Mouse (Mus musculus): ENCODE measurements around the gene Afm. TPM values are rescaled to one million over a fixed set of nuclear protein-coding genes. Genes with fewer than 3 reads are reported as not detected.

Gene Afm
- not detected in 2 replicates for polyA plus RNA-seq (2016; fragmentation: Nextera tagmentation; extraction: Ambion mirVana)

DNA sequence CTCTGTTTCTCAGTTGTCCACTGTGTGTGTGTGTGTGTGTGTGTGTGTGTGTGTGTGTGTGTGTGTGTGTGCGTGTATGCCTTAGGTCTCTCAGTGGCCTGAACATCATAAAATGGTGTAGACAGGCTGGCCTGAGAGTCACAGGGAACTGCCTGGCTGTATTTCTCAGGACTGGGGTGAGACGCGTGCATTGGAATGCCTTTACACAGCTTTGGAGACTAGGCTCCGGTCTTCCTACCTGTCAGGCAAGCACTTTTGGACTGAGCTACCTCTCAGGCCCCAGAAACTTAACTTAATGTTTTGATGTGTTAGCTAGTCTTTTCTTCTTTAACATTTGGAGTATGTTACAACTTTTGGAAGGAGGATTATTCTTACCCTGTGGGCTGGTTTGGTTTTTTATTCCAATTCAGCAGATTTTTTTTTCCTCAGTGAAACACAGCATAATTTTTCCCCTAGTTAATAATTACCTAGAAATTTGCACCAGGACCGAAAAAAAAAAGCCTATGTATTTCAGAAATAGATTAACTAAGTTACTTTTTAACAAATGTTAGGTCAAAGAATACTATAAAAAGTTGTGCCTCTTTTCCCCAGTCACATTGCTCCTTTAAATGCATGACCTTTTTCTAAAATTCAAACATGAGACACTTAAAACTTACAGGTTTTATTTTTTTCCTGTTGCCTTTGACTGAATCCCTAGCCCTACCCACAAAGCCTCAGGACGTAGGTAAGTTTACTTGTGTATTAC, at the start of gene Afm:
Gene Afm, plus strand, starts transcription at position 577 of the 745 bp plus-strand sequence.
- H3K4me3 ChIP-seq, result no peak within 1 kb of the TSS
- H3K27me3 ChIP-seq, result no peaks in the 10 kb centered on the region
- no peak within 1 kb of the TSS for H3K4me2 ChIP-seq (replicated peaks)
- H3K9ac ChIP-seq (replicated peaks), result no peak within 1 kb of the TSS
- no peaks in the 10 kb centered on the region for H3K9me3 ChIP-seq
- H3K36me3 ChIP-seq, result no peaks in the 10 kb centered on the region
- H3K4me1 ChIP-seq, result no peaks in the 10 kb centered on the region
- no peak for ATAC-seq (ENCODE audit: low FRiP score, low read depth)
- no peak within 1 kb of the TSS for H3K27ac ChIP-seq (replicated peaks)
- WGBS, result 91% methylated on average over 5 of the region's 6 CpGs

DNA sequence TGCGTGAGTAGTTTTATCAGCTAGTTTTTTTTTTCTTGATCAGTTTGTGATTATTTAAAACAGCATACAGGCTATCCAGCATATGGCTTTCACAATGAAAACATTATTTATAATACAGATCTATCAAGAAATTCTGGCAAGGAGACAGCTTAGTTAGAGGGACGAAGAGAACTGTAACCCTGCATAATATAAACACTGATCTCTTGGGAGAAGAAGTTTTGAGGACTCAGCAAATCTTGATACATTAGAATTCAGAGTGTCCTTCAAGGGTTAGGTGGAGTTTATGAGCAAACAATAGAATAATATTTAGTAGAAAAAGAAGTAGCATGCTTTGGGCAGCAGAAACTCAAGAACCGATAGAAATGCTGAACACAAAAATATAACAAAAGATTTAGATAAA, 47.9 kb upstream of the Afm start:
- Histone ChIP-seq H3K9me3 (no peaks in the 10 kb centered on the region), H3K9ac (replicated peaks) (no peak overlapping the region), H3K36me3 (no peaks in the 10 kb centered on the region), H3K4me3 (no peak overlapping the region), H3K27ac (replicated peaks) (no peak overlapping the region), H3K4me2 (replicated peaks) (no peak overlapping the region), H3K27me3 (no peaks in the 10 kb centered on the region), H3K4me1 (no peaks in the 10 kb centered on the region)
- 93% methylated on average over 3 of the region's 3 CpGs for WGBS
- ATAC-seq (ENCODE audit: low FRiP score, low read depth), result no peak

DNA sequence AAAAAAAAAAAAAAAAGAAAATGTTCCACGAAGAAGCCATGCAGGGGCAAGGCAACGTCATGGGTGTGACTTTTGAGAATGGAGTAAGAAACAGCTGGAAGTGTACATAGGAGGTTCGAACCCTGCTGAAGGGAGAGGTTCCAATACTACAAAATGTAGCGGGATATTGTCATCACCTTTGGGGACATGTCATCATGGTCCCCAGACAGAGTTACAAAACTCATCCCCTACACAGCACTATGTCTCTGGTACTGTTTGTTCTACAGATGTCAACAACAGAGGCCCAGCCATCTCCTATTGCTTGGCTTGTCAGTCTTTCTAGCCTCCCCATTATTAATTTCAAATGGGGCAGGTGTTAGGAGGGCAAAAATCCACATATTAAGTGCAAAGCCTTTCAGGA, 44.8 kb upstream of the Afm start:
- H3K36me3 ChIP-seq, result no peaks in the 10 kb centered on the region
- no peak overlapping the region for H3K4me3 ChIP-seq
- H3K27me3 ChIP-seq, result no peaks in the 10 kb centered on the region
- H3K9ac ChIP-seq (replicated peaks), result no peak overlapping the region
- H3K27ac ChIP-seq (replicated peaks), result no peak overlapping the region
- no peak for ATAC-seq (ENCODE audit: low FRiP score, low read depth)
- no peaks in the 10 kb centered on the region for H3K4me1 ChIP-seq
- 95% methylated on average over 4 of the region's 4 CpGs for WGBS
- no peak overlapping the region for H3K4me2 ChIP-seq (replicated peaks)
- H3K9me3 ChIP-seq, result no peaks in the 10 kb centered on the region

DNA sequence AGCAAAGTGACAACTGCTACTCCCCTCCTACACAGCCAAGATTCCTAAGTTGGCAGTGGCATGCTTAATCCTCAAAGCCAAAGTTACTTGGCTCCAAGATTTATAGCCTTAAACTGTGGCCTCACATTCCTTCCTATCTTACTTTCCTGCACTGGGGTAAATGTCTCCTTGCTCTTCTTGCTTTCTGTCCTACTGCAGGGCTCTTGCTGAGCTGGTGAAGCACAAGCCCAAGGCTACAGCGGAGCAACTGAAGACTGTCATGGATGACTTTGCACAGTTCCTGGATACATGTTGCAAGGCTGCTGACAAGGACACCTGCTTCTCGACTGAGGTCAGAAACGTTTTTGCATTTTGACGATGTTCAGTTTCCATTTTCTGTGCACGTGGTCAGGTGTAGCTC, 44.4 kb upstream of the Afm start:
- no peaks in the 10 kb centered on the region for H3K9me3 ChIP-seq
- 93% methylated on average over 5 of the region's 5 CpGs for WGBS
- no peak overlapping the region for H3K4me2 ChIP-seq (replicated peaks)
- no peak overlapping the region for H3K9ac ChIP-seq (replicated peaks)
- no peaks in the 10 kb centered on the region for H3K27me3 ChIP-seq
- no peaks in the 10 kb centered on the region for H3K4me1 ChIP-seq
- no peak overlapping the region for H3K27ac ChIP-seq (replicated peaks)
- no peak overlapping the region for H3K4me3 ChIP-seq
- H3K36me3 ChIP-seq, result no peaks in the 10 kb centered on the region
- ATAC-seq (ENCODE audit: low FRiP score, low read depth), result no peak

DNA sequence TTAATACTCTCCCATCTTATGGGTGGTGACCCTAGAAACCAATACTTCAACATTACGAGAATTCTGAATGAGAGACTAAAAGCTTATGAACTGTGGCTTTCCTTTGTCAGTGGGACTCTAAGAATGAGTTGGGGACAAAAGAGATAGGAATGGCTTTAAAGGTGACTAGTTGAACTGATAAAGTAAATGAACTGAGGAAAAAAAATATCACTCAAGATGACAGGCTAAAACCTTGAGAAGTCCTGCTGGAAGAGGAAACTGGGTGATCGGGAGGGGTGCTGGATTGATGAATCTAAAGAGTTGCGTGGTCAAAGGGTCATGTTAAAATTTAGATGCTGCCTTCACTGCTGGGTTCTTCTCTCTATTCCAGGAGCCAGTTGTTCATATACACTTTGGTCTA, 42.0 kb upstream of the Afm start:
- Histone ChIP-seq H3K4me2 (replicated peaks) (no peak overlapping the region), H3K9ac (replicated peaks) (no peak overlapping the region), H3K9me3 (no peaks in the 10 kb centered on the region), H3K36me3 (no peaks in the 10 kb centered on the region), H3K4me3 (no peak overlapping the region), H3K27me3 (no peaks in the 10 kb centered on the region), H3K4me1 (no peaks in the 10 kb centered on the region), H3K27ac (replicated peaks) (no peak overlapping the region)
- no peak for ATAC-seq (ENCODE audit: low FRiP score, low read depth)
- 90% methylated on average over 3 of the region's 3 CpGs for WGBS

DNA sequence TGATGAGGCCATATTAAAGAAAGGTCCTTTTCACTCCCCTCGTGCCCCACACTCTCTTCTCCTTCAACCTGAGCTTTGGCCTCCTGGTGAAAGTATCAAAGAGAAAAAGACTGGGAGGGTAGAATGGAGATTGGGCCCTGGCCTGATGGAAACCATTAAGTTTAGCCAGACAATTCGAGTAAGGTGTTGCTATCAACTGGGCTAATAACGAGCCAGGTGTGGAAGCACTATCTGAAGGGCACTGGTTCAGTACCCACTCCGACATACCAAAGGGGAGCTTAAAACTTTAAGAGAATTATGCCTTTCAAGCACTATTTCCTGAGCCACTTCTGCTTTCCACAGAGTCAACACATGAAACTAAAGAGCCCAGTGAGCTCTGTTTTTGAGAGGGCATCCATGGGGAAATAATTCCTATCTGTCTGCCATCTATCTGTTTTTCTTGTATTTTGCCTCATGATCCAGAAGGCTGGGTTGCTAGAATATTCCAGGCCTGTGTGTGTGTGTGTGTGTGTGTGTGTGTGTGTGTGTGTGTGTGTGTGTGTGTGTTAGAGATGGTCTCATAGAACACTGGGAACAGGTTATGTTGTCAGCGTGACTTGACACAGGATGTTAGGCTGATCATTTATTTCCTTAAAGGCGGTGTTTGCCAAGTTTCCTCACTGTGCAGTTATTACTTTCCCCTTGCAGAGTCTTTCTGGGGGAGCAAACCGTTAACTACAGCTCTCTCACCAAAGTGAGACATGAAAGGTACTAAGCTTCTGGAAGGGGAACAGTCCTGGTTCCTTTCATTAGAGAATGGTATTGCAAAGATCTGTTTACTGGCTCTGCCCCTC, 41.2 kb upstream of the Afm start:
- no peaks in the 10 kb centered on the region for H3K4me1 ChIP-seq
- 88% methylated on average over 7 of the region's 7 CpGs for WGBS
- no peak overlapping the region for H3K27ac ChIP-seq (replicated peaks)
- H3K4me3 ChIP-seq, result no peak overlapping the region
- no peaks in the 10 kb centered on the region for H3K27me3 ChIP-seq
- no peak overlapping the region for H3K9ac ChIP-seq (replicated peaks)
- H3K4me2 ChIP-seq (replicated peaks), result no peak overlapping the region
- no peak for ATAC-seq (ENCODE audit: low FRiP score, low read depth)
- no peaks in the 10 kb centered on the region for H3K36me3 ChIP-seq
- no peaks in the 10 kb centered on the region for H3K9me3 ChIP-seq

DNA sequence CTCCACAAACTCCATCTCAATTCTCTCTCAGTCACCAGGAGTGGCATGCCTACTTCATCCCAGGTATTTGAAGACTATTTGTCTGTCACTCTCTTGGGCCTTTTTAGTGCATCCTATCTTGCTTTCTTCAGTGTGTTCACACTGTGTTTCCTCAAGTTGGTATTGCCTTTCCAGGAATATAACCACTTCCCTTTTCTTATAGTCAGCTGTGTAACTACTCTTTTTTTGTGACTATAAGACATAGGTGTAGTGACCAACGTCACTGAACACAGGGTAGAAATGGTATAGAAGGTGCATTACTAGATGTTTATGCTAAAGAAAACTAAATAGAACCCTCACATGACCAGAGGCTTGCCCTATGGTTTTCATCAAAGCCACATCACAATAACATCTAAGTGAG, 39.8 kb upstream of the Afm start:
- Histone ChIP-seq H3K4me3 (no peak overlapping the region), H3K9me3 (no peaks in the 10 kb centered on the region), H3K36me3 (no peaks in the 10 kb centered on the region), H3K27me3 (no peaks in the 10 kb centered on the region), H3K4me1 (no peaks in the 10 kb centered on the region), H3K9ac (replicated peaks) (no peak overlapping the region), H3K27ac (replicated peaks) (no peak overlapping the region), H3K4me2 (replicated peaks) (no peak overlapping the region)
- whole genome bisulfite sequencing, result 87% methylated on average over 1 of the region's 1 CpGs
- ATAC-seq (ENCODE audit: low FRiP score, low read depth), result no peak

DNA sequence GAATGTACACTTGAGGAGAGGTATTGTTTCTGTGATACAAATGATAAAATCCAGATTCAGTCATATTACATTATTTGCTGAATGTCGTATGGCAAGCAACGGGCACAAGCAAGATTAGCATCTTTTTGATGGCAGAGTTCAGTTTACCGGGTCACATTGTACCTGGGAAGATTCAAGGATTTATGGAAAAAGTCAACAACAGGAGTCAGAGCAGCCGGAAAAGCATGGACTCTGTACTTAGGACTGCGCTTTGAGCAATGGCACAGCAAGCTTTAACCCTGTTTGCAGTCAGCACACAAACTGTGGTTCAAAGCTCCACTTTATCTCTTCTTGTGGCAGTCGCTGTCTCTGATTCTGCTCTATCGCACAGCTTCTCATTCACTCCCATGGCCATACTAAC, 33.1 kb upstream of the Afm start:
- Histone ChIP-seq H3K9me3 (no peaks in the 10 kb centered on the region), H3K4me1 (no peaks in the 10 kb centered on the region), H3K36me3 (no peaks in the 10 kb centered on the region), H3K27ac (replicated peaks) (no peak overlapping the region), H3K9ac (replicated peaks) (no peak overlapping the region), H3K4me2 (replicated peaks) (no peak overlapping the region), H3K27me3 (no peaks in the 10 kb centered on the region), H3K4me3 (no peak overlapping the region)
- no peak for ATAC-seq (ENCODE audit: low FRiP score, low read depth)
- 93% methylated on average over 7 of the region's 7 CpGs for WGBS

DNA sequence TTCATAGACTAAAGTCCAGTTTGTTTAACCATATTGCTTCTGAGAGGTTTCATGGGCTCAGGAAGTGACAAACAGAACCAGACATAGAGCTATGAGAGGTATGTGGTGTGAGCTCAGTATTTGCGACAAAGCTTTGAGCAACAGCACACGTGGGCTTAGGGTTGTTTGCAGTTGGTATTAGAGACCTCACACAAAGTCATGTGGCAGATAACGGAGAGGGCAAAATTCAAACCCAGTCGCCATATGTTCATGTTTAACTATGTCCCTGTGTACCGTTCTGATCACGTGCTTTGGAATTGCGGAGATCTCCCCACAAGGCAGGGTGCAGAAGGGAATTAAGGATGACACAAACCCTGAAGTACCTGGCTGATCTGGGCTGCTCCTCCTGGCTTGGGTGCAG, 30.4 kb upstream of the Afm start:
- Histone ChIP-seq H3K36me3 (no peaks in the 10 kb centered on the region), H3K4me2 (replicated peaks) (no peak overlapping the region), H3K9ac (replicated peaks) (no peak overlapping the region), H3K9me3 (no peaks in the 10 kb centered on the region), H3K27ac (replicated peaks) (no peak overlapping the region), H3K4me3 (no peak overlapping the region), H3K4me1 (no peaks in the 10 kb centered on the region), H3K27me3 (no peaks in the 10 kb centered on the region)
- 81% methylated on average over 7 of the region's 7 CpGs for WGBS
- no peak for ATAC-seq (ENCODE audit: low FRiP score, low read depth)

DNA sequence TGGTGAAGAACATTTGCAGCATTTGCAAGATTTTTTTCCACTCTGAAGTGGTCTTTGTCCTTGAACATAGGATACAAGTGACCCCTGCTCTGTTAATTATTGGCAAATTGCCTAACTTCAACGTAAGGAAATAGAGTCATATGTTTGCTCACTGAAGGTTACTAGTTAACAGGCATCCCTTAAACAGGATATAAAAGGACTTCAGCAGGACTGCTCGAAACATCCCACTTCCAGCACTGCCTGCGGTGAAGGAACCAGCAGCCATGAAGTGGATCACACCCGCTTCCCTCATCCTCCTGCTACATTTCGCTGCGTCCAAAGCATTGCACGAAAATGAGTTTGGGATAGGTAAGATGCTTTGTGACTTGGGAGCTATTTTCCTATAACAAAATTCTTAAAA, 28.2 kb upstream of the Afm start, which contains the start of gene Afp:
Gene Afp, plus strand, starts transcription at position 220 of the 400 bp plus-strand sequence.
- H3K27ac ChIP-seq (replicated peaks), result no peak within 1 kb of the TSS
- no peak within 1 kb of the TSS for H3K9ac ChIP-seq (replicated peaks)
- no peak within 1 kb of the TSS for H3K4me2 ChIP-seq (replicated peaks)
- 88% methylated on average over 7 of the region's 7 CpGs for WGBS
- H3K36me3 ChIP-seq, result no peaks in the 10 kb centered on the region
- no peak for ATAC-seq (ENCODE audit: low FRiP score, low read depth)
- H3K27me3 ChIP-seq, result no peaks in the 10 kb centered on the region
- H3K4me3 ChIP-seq, result no peak within 1 kb of the TSS
- H3K9me3 ChIP-seq, result no peaks in the 10 kb centered on the region
- H3K4me1 ChIP-seq, result no peaks in the 10 kb centered on the region

DNA sequence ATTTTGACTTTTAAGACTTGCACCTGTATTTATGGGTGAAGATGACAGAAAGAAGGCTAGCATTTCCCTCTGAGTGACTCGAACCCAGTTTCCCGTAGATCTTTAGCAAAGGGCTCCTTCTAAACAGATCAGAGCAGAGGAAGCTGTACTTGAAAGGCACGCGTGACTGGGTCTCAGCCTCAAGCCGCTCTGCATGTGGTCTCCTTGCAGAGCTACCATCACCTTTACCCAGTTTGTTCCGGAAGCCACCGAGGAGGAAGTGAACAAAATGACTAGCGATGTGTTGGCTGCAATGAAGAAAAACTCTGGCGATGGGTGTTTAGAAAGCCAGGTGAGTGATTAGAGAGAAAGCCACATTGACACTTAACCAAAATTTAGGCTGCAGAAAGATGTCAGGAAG, 26.3 kb upstream of the Afm start:
- no peak for ATAC-seq (ENCODE audit: low FRiP score, low read depth)
- Histone ChIP-seq H3K27me3 (no peaks in the 10 kb centered on the region), H3K4me1 (no peaks in the 10 kb centered on the region), H3K27ac (replicated peaks) (no peak overlapping the region), H3K4me3 (no peak overlapping the region), H3K9ac (replicated peaks) (no peak overlapping the region), H3K4me2 (replicated peaks) (no peak overlapping the region), H3K36me3 (no peaks in the 10 kb centered on the region), H3K9me3 (no peaks in the 10 kb centered on the region)
- WGBS, result 81% methylated on average over 9 of the region's 9 CpGs

DNA sequence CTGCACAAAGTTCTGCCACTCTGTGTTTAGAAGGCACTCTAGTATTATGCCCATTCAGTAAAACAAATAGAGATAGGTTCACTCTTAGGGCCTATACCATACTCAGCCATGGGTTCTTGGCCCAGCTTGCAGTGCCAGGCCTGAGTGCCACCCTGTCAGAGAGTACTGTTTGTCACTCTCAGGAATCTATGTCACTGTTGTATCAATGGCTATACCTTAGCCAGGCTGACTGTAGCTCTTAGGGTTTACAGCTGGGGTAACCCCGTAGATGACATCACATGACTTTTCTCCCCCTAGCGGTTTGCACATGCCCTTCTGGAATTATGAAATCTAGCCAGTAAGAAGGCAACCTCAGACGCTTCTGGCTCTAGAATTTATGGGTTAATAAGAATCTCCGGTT, 24.4 kb upstream of the Afm start:
- H3K27me3 ChIP-seq, result no peaks in the 10 kb centered on the region
- no peak overlapping the region for H3K9ac ChIP-seq (replicated peaks)
- H3K4me1 ChIP-seq, result no peaks in the 10 kb centered on the region
- 92% methylated on average over 4 of the region's 4 CpGs for WGBS
- no peak overlapping the region for H3K27ac ChIP-seq (replicated peaks)
- no peak overlapping the region for H3K4me2 ChIP-seq (replicated peaks)
- no peaks in the 10 kb centered on the region for H3K36me3 ChIP-seq
- no peaks in the 10 kb centered on the region for H3K9me3 ChIP-seq
- H3K4me3 ChIP-seq, result no peak overlapping the region
- no peak for ATAC-seq (ENCODE audit: low FRiP score, low read depth)

Measured in midbrain, embryonic 12.5 days (tissue).